Mouse (Mus musculus) kidney, adult 18-20 months (tissue): ENCODE measurements around the gene Sp1.

Experiments used
- DNase-seq: peaks from one replicate; pipeline ENCODE4 v3.0.0; 2021

The Sp1 gene

GRCm38 (mm10) chr15:102405489-102406195, at the start of gene Sp1:
TSS of gene Sp1 (plus strand) at chr15:102406143.
- peak; percentile 96 for DNase-seq

- no peak for DNase-seq
Measured at GRCm38 (mm10) chr15:102356501-102357325, 49.2 kb upstream of the Sp1 start.

- no peak for DNase-seq
Measured at GRCm38 (mm10) chr15:102358126-102358525, 47.8 kb upstream of the Sp1 start.

GRCm38 (mm10) chr15:102358834-102359233, 47.1 kb upstream of the Sp1 start:
- DNase-seq = no peak

GRCm38 (mm10) chr15:102362648-102363047, 43.3 kb upstream of the Sp1 start:
- DNase-seq = no peak

GRCm38 (mm10) chr15:102364678-102365077, 41.3 kb upstream of the Sp1 start:
- DNase-seq = no peak

- DNase-seq = no peak
Measured at GRCm38 (mm10) chr15:102366238-102366637, 39.7 kb upstream of the Sp1 start.

- DNase-seq = no peak
Measured at GRCm38 (mm10) chr15:102366733-102367344, 39.1 kb upstream of the Sp1 start, which contains the start of gene Sp7. TSS of gene Sp7 (minus strand) at chr15:102367182.

GRCm38 (mm10) chr15:102369972-102370371, 36.0 kb upstream of the Sp1 start:
- no peak for DNase-seq

- no peak for DNase-seq
Measured at GRCm38 (mm10) chr15:102370727-102371126, 35.2 kb upstream of the Sp1 start.

- DNase-seq = no peak
Measured at GRCm38 (mm10) chr15:102376453-102377162, 29.3 kb upstream of the Sp1 start.

GRCm38 (mm10) chr15:102377163-102377543, 28.8 kb upstream of the Sp1 start:
- DNase-seq = peak; percentile 92

- peak; percentile 66 for DNase-seq
Measured at GRCm38 (mm10) chr15:102377810-102378262, 28.1 kb upstream of the Sp1 start.

GRCm38 (mm10) chr15:102381575-102381974, 24.4 kb upstream of the Sp1 start:
- peak; percentile 90 for DNase-seq

GRCm38 (mm10) chr15:102383671-102384070, 22.3 kb upstream of the Sp1 start:
- DNase-seq = no peak

GRCm38 (mm10) chr15:102386640-102387039, 19.3 kb upstream of the Sp1 start:
- no peak for DNase-seq

- DNase-seq = no peak
Measured at GRCm38 (mm10) chr15:102388942-102389341, 17.0 kb upstream of the Sp1 start.

- no peak for DNase-seq
Measured at GRCm38 (mm10) chr15:102392520-102392919, 13.4 kb upstream of the Sp1 start.

- no peak for DNase-seq
Measured at GRCm38 (mm10) chr15:102393584-102394014, 12.3 kb upstream of the Sp1 start.

GRCm38 (mm10) chr15:102395061-102395460, 10.9 kb upstream of the Sp1 start:
- DNase-seq = no peak

GRCm38 (mm10) chr15:102398629-102399028, 7.3 kb upstream of the Sp1 start:
- no peak for DNase-seq
